Mouse (Mus musculus): ENCODE measurements around the gene Sidt1. TPM values are rescaled to one million over a fixed set of nuclear protein-coding genes. Genes with fewer than 3 reads are reported as not detected.

Gene Sidt1
- polyA plus RNA-seq, 1 experiment from 2014 or later, result not detected

DNA sequence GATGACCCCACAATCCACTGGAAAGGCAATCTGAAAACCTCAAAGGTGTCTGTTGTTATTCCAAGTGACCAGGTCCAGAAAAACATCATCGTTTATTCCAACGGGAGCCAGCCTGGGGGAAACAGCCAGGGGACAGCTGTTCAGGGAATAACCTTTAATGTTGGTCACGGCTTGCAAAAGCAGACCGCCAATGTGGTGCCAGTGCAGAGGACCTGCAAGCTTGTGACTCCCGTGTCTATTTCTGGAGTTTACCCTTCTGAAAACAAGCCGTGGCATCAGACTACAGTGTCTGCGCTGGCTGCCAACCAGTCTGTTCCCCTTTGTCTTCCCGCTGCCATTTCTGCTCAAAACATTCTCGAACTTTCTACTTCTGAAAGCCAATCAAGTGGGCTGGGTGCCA, 117.5 kb downstream of the Sidt1 start:
- WGBS (ENCODE audit: insufficient replicate concordance), result 93% methylated on average over 9 of the region's 9 CpGs
- Histone ChIP-seq H3K27me3 (ENCODE audit: control insufficient read depth, insufficient read depth, low read length) (no peaks in the 10 kb centered on the region), H3K27ac (ENCODE audit: low read depth, low read length) (no peak overlapping the region), H3K36me3 (ENCODE audit: control insufficient read depth, insufficient read depth, low read length) (peaks cover 31% of the 10 kb centered on the region), H3K4me1 (ENCODE audit: control insufficient read depth, insufficient read depth, low read length) (no peaks in the 10 kb centered on the region; the same call in 1 of the 2 replicates), H3K4me3 (ENCODE audit: low read depth, low read length) (no peak overlapping the region), H3K9me3 (replicated peaks; ENCODE audit: control insufficient read depth, low read length) (no peaks in the 10 kb centered on the region), H3K4me2 (no peak overlapping the region), H3K9ac (ENCODE audit: low read depth, low read length) (no peak overlapping the region)
- ATAC-seq (replicated peaks; ENCODE audit: insufficient number of reproducible peaks, low FRiP score, low TSS enrichment), result no peak

DNA sequence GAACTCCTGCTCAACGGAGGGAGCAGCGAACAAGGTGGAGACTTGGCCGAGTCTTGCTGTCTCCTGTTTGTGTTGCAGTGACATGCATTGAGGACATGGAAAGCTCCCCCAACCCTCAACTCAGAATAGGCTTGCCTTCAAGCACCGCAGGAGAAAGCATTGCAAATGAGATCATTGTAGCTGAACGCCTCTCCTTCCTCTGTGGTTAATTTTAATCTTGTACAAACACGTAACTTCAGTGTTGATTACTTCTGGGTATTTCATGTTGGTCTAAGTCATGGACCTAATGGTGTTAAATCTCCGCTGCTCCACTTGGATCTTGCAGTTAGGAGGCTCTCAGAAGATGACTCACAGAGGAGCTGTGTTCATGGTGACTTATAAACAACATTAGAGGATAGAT, 120.3 kb downstream of the Sidt1 start:
- H3K36me3 ChIP-seq (ENCODE audit: control insufficient read depth, insufficient read depth, low read length), result peaks cover 24% of the 10 kb centered on the region

DNA sequence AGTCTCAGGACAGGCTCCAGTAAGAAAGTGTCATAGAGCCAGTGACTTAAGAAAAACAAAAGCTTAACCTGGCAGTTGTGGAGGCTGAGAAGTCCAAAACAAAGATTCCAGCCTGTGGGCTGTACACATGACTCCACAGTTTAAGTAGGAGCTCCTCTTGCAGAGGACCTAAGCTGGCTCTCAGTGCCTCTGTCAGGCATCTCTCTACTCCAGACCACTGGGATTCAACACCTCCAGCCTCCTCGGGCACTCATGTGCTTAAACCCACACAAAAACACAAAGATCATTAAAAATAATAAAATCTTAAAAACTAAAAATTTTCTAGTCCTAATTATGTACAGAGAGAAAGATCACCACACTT, 122.0 kb downstream of the Sidt1 start:
- Histone ChIP-seq H3K9me3 (replicated peaks; ENCODE audit: control insufficient read depth, low read length) (no peaks in the 10 kb centered on the region), H3K36me3 (ENCODE audit: control insufficient read depth, insufficient read depth, low read length) (peaks cover 13% of the 10 kb centered on the region), H3K27me3 (ENCODE audit: control insufficient read depth, insufficient read depth, low read length) (no peaks in the 10 kb centered on the region), H3K9ac (ENCODE audit: low read depth, low read length) (no peak overlapping the region), H3K4me1 (ENCODE audit: control insufficient read depth, insufficient read depth, low read length) (no peaks in the 10 kb centered on the region), H3K4me2 (no peak overlapping the region), H3K4me3 (ENCODE audit: low read depth, low read length) (no peak overlapping the region), H3K27ac (ENCODE audit: low read depth, low read length) (no peak overlapping the region)
- no peak for ATAC-seq (replicated peaks; ENCODE audit: insufficient number of reproducible peaks, low FRiP score, low TSS enrichment)
- 93% methylated on average over 1 of the region's 1 CpGs for WGBS (ENCODE audit: insufficient replicate concordance)

More for the DNA sequence above, 120.3 kb downstream of the Sidt1 start:
- Histone ChIP-seq H3K4me1 (ENCODE audit: control insufficient read depth, insufficient read depth, low read length) (no peaks in the 10 kb centered on the region; the same call in 1 of the 2 replicates), H3K9ac (ENCODE audit: low read depth, low read length) (no peak overlapping the region), H3K4me3 (ENCODE audit: low read depth, low read length) (no peak overlapping the region), H3K27ac (ENCODE audit: low read depth, low read length) (no peak overlapping the region), H3K27me3 (ENCODE audit: control insufficient read depth, insufficient read depth, low read length) (no peaks in the 10 kb centered on the region), H3K4me2 (no peak overlapping the region), H3K9me3 (replicated peaks; ENCODE audit: control insufficient read depth, low read length) (no peaks in the 10 kb centered on the region)
- 90% methylated on average over 7 of the region's 7 CpGs for WGBS (ENCODE audit: insufficient replicate concordance)
- ATAC-seq (replicated peaks; ENCODE audit: insufficient number of reproducible peaks, low FRiP score, low TSS enrichment), result no peak

DNA sequence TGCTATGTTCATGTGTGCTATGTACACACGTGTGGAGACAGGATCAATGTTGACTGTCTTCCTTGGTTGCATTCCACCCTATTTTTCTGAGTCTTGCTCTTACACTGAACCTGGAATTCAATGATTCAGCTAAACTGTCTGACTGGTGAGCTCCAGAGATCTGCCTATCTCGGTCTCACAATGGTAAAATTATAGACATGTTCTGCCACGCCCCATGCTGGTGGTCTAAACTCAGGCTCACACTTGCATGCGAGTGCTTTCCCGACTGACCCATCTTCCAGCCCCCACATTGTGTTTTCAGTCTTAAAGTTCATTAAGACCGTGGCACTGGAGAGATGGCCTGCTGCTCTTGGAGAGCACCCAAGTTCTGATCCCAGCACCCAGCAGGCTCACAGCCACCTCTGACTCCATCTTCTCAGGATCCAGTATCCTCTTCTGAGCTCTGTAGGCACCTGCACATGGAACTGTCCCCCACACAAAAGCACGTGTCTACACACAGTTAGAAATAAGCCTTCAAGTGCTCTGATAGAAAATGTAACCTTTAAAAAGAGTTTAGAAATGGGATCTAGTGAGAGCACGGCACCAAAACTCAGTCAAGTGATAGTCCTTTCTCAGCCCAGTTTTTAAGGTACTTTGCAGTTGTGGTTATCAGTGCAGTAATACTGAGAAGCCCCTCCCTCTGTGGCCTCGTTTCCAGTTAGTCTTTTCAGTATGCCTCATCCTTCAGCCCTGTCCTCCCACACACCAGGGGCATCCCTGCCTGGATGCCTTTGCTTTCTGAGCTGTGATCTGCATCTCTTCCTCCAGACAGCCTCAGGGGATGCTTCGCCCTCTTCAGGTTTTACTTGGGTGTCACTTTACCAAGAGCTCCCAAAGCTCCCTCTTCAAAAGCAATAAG, 122.6 kb downstream of the Sidt1 start:
- Histone ChIP-seq H3K36me3 (ENCODE audit: control insufficient read depth, insufficient read depth, low read length) (peaks cover 7% of the 10 kb centered on the region), H3K4me2 (no peak overlapping the region), H3K9ac (ENCODE audit: low read depth, low read length) (no peak overlapping the region), H3K27me3 (ENCODE audit: control insufficient read depth, insufficient read depth, low read length) (no peaks in the 10 kb centered on the region), H3K4me1 (ENCODE audit: control insufficient read depth, insufficient read depth, low read length) (no peaks in the 10 kb centered on the region), H3K27ac (ENCODE audit: low read depth, low read length) (no peak overlapping the region), H3K9me3 (replicated peaks; ENCODE audit: control insufficient read depth, low read length) (no peaks in the 10 kb centered on the region), H3K4me3 (ENCODE audit: low read depth, low read length) (no peak overlapping the region)
- 78% methylated on average over 10 of the region's 10 CpGs for WGBS (ENCODE audit: insufficient replicate concordance)
- ATAC-seq (replicated peaks; ENCODE audit: insufficient number of reproducible peaks, low FRiP score, low TSS enrichment), result no peak

DNA sequence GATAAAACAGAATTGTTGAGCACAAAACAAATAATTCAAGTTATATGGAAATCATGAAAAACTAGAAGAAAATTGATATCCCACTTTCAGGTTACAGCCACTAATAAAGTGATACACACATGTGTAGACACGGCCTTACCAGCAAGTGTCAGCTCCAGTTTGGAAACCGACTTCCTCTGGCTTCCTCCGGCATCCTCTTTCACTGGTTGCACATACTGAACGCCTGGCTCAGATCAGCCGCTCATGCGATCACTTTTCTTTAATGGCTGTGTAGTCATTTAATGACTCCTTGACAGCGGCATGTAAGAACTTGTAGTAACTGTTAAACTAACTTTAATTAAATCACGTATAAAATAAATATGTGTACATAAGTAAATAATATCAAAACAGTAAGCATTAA, 127.0 kb downstream of the Sidt1 start:
- H3K27me3 ChIP-seq (ENCODE audit: control insufficient read depth, insufficient read depth, low read length), result no peaks in the 10 kb centered on the region
- peaks cover 10% of the 10 kb centered on the region for H3K36me3 ChIP-seq (ENCODE audit: control insufficient read depth, insufficient read depth, low read length)
- H3K4me3 ChIP-seq (ENCODE audit: low read depth, low read length), result no peak overlapping the region
- H3K4me2 ChIP-seq, result no peak overlapping the region
- H3K9me3 ChIP-seq (replicated peaks; ENCODE audit: control insufficient read depth, low read length), result peaks cover 2% of the 10 kb centered on the region; the same call in 1 of the 2 replicates
- no peak overlapping the region for H3K9ac ChIP-seq (ENCODE audit: low read depth, low read length)
- H3K4me1 ChIP-seq (ENCODE audit: control insufficient read depth, insufficient read depth, low read length), result no peaks in the 10 kb centered on the region
- no peak for ATAC-seq (replicated peaks; ENCODE audit: insufficient number of reproducible peaks, low FRiP score, low TSS enrichment)
- whole genome bisulfite sequencing (ENCODE audit: insufficient replicate concordance), result 92% methylated on average over 8 of the region's 8 CpGs
- H3K27ac ChIP-seq (ENCODE audit: low read depth, low read length), result no peak overlapping the region

DNA sequence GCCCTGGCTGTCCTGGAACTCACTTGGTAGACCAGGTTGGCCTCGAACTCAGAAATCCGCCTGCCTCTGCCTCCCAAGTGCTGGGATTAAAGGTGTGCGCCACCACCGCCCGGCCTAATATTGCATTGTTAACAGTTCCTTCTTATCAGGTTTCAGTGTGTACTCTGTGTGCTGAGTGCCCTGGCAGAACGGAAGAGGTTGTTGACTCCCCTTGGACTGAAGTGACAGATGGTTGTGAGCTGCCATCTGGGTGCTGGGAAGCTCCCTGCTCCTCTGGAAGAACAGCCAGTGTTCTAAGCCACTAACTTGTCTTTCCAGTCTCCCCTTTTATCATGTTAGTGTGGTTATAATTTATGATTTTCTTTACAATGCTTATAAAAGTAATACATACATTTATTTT, 128.7 kb downstream of the Sidt1 start:
- WGBS (ENCODE audit: insufficient replicate concordance), result 82% methylated on average over 6 of the region's 6 CpGs
- H3K9me3 ChIP-seq (replicated peaks; ENCODE audit: control insufficient read depth, low read length), result peaks cover 2% of the 10 kb centered on the region; the same call in 1 of the 2 replicates
- H3K36me3 ChIP-seq (ENCODE audit: control insufficient read depth, insufficient read depth, low read length), result peaks cover 12% of the 10 kb centered on the region

DNA sequence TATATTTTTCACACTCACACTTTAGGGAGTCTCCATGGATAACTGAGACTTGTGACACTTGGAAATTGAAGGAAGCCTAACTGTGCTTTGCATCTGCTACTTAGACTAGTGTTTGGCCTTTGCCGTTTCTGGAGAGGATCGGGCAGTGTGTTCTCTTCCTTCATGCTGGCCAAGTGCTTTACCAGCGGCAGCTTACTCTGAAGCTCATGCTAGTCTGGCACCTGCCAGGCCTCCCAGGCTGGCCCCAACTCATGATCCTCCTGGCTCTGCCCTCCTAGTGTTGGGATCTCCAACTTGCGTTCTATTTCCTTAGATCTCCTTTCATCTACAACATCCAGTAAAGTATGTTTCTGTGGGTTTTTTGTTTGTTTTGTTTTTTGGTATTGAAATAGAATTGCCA, 132.8 kb downstream of the Sidt1 start:
- 92% methylated on average over 4 of the region's 4 CpGs for WGBS (ENCODE audit: insufficient replicate concordance)

More for the DNA sequence above, 128.7 kb downstream of the Sidt1 start:
- no peaks in the 10 kb centered on the region for H3K4me1 ChIP-seq (ENCODE audit: control insufficient read depth, insufficient read depth, low read length)
- ATAC-seq (replicated peaks; ENCODE audit: insufficient number of reproducible peaks, low FRiP score, low TSS enrichment), result no peak
- H3K9ac ChIP-seq (ENCODE audit: low read depth, low read length), result no peak overlapping the region
- no peaks in the 10 kb centered on the region for H3K27me3 ChIP-seq (ENCODE audit: control insufficient read depth, insufficient read depth, low read length)
- no peak overlapping the region for H3K4me2 ChIP-seq
- no peak overlapping the region for H3K27ac ChIP-seq (ENCODE audit: low read depth, low read length)
- no peak overlapping the region for H3K4me3 ChIP-seq (ENCODE audit: low read depth, low read length)

DNA sequence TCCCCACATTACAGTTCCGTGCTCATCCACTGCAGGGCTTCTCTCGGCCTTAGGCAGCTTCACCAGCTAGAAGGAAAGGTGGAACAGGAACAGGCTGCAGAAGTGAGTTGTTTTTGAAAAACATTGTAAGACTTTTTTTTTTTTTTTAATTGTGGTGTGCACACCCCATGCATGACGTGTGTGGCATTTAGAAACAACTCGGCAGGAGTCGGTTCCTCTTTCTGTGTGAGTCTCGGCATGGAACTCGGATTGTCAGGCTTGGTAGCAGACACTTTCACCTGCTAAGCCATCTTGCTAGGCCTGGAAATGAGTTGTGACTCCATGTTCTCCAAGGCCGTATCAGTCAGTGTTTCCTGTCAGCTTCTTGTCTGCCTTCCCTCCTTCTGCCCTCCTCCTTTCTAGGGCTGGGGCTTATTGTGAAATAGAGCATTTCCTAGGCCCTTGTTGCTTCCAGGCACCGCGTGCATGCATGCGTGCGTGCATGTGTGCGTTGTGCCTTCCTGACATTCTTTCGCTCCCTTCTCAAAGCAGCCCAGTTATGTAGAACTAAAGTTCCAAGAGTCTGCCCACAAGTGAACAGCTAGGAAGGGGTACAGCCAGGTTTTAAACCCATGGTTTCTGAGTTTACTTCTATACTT, 133.8 kb downstream of the Sidt1 start:
- Histone ChIP-seq H3K27ac (ENCODE audit: low read depth, low read length) (no peak overlapping the region), H3K4me2 (no peak overlapping the region), H3K9me3 (replicated peaks; ENCODE audit: control insufficient read depth, low read length) (peaks cover 2% of the 10 kb centered on the region; the same call in 1 of the 2 replicates), H3K9ac (ENCODE audit: low read depth, low read length) (no peak overlapping the region), H3K4me1 (ENCODE audit: control insufficient read depth, insufficient read depth, low read length) (no peaks in the 10 kb centered on the region), H3K36me3 (ENCODE audit: control insufficient read depth, insufficient read depth, low read length) (peaks cover 12% of the 10 kb centered on the region), H3K4me3 (ENCODE audit: low read depth, low read length) (no peak overlapping the region), H3K27me3 (ENCODE audit: control insufficient read depth, insufficient read depth, low read length) (no peaks in the 10 kb centered on the region)
- ATAC-seq (replicated peaks; ENCODE audit: insufficient number of reproducible peaks, low FRiP score, low TSS enrichment), result no peak
- WGBS (ENCODE audit: insufficient replicate concordance), result 88% methylated on average over 14 of the region's 14 CpGs

More for the DNA sequence above, 132.8 kb downstream of the Sidt1 start:
- no peak overlapping the region for H3K4me2 ChIP-seq
- peaks cover 2% of the 10 kb centered on the region; the same call in 1 of the 2 replicates for H3K9me3 ChIP-seq (replicated peaks; ENCODE audit: control insufficient read depth, low read length)
- no peak overlapping the region for H3K4me3 ChIP-seq (ENCODE audit: low read depth, low read length)
- no peaks in the 10 kb centered on the region for H3K4me1 ChIP-seq (ENCODE audit: control insufficient read depth, insufficient read depth, low read length)
- H3K36me3 ChIP-seq (ENCODE audit: control insufficient read depth, insufficient read depth, low read length), result peaks cover 12% of the 10 kb centered on the region
- no peak for ATAC-seq (replicated peaks; ENCODE audit: insufficient number of reproducible peaks, low FRiP score, low TSS enrichment)
- no peaks in the 10 kb centered on the region for H3K27me3 ChIP-seq (ENCODE audit: control insufficient read depth, insufficient read depth, low read length)
- no peak overlapping the region for H3K9ac ChIP-seq (ENCODE audit: low read depth, low read length)
- H3K27ac ChIP-seq (ENCODE audit: low read depth, low read length), result no peak overlapping the region

Measured in heart, embryonic 11.5 days (tissue).